Mouse (Mus musculus) common myeloid progenitor, adult 5-6 weeks (primary cell): ENCODE results near the gene Gm572. TPM values are rescaled to one million over a fixed set of nuclear protein-coding genes. Genes with fewer than 3 reads are reported as not detected.

Experiments used
- ATAC-seq: replicated peaks from 2 replicates; pipeline ENCODE4 v1.8.0; 2016; ENCODE audit warnings: low read depth, mild to moderate bottlenecking, moderate TSS enrichment, inconsistent platforms; ENCODE audit not compliant: poor library complexity, severe bottlenecking
- total RNA-seq: library from RNA; stranded (forward); fragments of 200-1000, 187-1606 nt; gene quantifications from 2 replicates; pipeline ENCODE4 v1.2.3, GENCODE M21; 2017

Gene Gm572
- total RNA-seq, 1 experiment from 2014 or later = not detected

GRCm38 (mm10) chr4:148623609-148624008 is 19.5 kb upstream of the Gm572 start:
- no peak for ATAC-seq

DNA sequence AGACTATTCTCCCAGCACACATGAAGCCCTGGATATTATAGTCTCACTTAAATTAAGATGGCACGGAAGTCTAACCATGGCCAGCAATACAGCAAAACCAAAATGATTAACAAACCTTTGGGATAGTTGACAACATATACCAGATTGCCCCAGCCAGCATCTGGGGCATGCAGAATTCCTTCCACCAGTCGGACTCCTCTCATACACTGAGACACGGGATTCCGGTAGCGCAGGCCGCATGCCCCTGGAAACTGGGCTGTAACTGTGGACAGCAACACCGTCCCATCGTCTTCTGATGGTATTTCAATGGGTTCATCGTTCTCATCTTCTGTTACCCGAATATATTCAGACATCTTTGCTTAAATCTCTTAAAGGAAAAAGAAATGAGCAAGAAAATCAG is 18.1 kb upstream of the Gm572 start:
- ATAC-seq = no peak

- peak; percentile 33 for ATAC-seq
These were observed 17.1 kb upstream of the Gm572 start for GRCm38 (mm10) chr4:148625756-148626622.

DNA sequence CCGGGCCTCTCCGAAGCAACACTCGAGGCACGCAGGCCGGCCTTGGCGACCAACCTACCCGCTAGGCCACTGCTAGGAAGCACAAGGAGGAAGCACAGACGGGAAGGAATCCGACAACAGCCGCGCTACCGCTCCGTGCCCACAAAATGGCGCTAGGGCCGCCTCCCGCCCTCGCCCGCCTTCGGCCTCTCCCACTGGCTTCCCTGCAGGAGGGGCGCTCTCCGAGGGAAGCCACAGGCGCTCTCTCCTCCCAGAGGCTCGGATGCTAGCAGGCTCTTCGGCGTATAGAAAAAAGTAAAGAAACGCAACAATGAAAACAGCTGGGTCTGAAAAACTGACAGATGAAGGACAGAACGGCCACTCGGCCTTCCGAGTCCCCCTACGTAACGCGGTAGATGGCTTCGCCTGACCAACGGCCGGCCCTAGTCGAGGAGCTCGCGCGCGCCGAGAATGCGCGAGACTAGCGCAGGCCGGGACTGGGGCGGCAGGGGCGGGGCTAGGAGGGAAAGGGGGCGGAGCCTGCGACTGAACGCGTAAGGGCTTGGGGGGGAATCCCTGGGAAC is 16.4 kb upstream of the Gm572 start, which contains the start of gene Tardbp:
Gene Tardbp (minus strand): TSS at position 397 of the 563 bp plus-strand sequence.
- peak; percentile 91 for ATAC-seq

DNA sequence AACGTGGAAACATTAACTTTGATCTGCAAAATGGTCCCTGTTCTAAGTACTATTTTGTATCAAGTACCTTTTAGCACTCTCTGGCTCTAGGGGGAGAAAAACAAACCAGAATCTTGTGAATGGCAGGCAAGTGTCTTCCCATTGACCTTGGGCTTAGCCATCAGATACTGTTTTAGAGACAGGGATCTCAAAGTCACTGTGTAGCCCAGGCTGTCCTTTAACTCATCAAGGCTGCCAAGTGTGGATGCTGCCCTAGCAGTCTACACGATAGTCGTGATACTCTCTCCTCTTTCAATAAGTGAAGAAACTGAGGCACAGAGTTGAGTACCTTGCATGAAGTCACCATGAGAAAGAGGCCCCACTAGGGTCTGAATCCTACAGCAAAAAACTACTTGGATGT is 15.9 kb upstream of the Gm572 start:
- ATAC-seq = no peak

- ATAC-seq = no peak; the same call in 1 of the 2 replicates
These were observed 11.0 kb upstream of the Gm572 start for GRCm38 (mm10) chr4:148632013-148632692.

DNA sequence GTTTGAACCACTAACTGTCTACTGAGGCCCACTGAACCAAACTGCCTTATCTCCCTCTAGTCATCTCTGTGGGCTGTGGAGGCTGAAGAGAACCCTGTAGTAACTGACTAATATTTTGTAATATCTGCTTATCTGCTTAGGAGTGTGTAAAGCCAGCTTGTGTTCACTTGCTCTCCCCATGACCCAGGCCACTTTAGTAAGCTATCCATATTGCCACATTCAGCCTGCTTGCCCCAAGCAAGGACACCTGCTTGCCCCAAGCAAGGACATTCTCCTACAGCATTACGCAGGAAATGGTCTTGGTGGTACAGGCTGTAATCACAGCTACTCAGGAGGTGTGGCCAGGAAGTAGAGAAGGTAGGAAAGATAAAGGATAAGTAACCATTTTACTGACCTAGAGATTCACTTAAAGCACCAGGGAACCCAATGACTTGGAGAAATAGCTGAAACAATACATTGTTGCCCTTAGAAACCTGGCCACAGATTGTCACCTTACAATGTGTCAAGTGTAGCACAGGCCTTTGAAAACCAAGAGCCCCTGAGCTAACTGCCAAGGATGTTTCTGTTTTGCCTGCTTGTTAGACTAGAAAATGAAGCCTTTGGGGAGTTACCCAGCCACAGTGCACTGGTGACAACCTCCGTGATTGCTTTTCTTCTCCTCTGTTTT is 9.6 kb upstream of the Gm572 start:
- peak; percentile 77 for ATAC-seq

GRCm38 (mm10) chr4:148635309-148635708 is 7.8 kb upstream of the Gm572 start:
- ATAC-seq = no peak

DNA sequence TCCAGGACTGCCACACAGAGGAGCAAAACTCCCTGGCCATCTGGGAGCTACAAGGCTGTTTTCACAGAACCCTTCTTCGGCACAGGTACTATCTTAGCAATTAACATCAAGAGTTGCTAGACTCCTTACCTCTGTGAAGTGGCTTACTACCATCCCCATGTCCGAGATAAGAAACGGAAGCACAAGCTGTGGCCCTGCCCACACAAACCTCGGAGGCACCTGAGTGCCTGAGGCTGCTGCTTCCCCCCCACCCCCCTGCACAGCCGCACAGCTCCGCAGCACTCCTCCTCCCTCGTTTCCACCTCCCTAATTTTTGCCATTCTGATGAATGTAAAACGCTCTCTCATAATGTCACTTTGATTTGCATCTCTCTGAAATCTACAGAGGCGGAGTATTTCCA is 4.8 kb upstream of the Gm572 start:
- no peak; the same call in 1 of the 2 replicates for ATAC-seq

DNA sequence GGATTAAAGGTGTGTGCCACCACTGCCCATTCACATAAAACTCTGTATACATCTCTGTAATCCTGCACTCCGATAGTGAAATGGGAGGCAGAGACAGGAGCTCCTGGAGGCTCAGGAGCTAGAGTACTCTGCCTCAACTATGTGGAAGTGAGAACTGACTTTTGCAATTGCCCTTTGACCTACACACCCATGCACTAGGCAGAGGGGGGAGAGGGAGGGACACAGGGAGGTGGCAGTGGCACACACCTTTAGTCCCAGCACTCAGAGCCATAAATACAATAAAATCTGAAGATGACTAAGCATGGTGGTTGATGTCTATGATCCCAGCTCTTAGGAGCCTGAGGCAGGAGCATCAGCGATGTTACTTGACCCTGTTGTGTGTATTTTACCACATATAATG is 3.7 kb upstream of the Gm572 start:
- ATAC-seq = no peak

DNA sequence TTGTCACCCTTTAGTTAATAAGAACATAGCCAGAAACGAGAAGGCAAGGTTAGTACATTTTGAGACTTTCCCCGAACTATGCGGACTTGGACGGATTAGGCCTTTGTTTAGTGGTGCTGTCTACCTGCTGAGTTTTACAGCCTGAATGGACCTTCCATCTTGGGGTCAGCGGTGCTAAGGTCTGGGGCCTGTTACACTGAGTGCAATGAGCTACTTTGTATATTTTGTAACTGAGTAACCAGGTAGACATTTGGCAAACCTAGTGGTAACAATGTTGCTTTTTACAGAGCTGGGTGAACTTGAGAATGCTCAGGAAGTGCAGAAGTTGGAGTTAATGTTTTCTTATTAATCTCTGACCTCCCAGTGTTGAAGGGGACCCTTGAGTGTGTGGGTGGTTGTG is 2.0 kb upstream of the Gm572 start:
- ATAC-seq = no peak

- ATAC-seq = peak; percentile 81
These were observed 1.0 kb downstream of the Gm572 start for GRCm38 (mm10) chr4:148644157-148644511.

GRCm38 (mm10) chr4:148644926-148645325 is 1.8 kb downstream of the Gm572 start:
- ATAC-seq = no peak

DNA sequence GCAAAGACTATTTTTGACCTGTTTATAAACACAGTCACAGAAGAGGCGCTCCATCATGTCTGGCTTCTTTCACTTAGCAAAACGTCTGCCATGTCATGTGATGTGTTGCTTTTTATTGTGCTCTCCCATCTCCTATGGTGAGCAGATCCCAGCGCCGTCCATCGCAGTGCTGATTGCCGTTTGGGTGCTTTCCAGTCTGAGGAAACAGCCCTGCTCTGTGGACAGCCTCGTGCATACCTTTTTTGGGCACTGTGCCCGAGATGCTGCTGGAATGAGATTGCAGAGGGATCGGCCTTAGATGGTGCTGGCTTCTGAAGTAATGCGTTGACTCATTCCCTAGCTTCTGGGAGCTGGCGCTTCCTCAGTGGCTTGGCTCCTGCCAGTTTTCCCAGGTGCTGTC is 3.5 kb downstream of the Gm572 start:
- no peak for ATAC-seq

- ATAC-seq = peak; percentile 29; the same call in 1 of the 2 replicates
These were observed 6.2 kb downstream of the Gm572 start for GRCm38 (mm10) chr4:148649309-148649708.

DNA sequence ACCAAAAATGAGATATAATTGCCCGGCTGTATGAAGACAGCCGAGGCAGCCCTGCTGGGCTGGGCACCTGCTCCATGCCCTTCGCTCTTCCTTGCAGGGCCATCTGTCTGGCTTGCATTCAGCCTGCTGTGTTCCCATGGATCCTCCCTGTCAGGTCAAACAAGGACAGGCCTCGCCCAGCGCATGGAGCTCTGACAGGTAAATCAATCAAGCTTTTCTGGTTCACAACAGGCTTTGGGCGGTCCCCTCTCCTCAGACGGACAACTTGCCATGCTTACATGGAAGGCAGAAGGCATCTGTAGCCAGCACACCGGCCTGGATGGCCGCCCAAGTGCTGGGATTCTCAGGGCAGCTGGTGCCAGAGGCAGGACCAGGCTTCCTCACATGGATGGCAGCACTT is 7.9 kb downstream of the Gm572 start:
- ATAC-seq = no peak

DNA sequence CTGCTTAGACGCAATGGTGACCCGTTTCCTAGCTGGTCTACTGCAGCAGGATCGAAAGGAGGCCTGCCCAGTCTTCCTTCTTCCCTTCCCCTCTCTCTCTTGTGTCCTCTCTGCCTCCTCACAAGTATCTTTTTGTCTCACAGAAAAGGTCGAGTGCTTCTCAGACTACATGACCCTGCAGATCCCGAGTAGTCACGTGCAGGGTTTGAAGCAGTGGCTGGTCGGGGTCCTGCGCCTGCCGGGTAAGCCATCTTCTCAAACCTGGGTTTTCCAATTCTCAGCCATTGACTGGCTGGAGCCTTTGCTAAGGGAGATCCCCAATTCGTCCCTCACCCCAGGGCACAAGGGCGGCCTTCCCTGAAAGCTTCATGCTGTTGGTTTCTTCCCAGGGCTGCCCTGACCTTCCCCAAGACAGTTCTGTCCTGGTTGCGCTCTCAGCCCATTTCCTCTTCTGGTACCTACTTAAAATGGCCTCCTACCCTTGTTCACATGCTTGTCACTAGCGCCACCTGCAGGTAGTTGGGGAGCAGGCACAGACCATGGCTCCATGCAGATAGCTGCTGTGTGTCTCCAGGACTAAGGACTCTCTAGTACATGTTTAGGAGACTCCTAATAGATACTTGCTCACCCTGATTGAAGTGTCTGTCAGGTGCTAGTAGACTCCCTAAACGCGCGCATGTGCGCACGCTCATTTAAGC is 11.7 kb downstream of the Gm572 start:
- ATAC-seq = peak; percentile 62; the same call in 1 of the 2 replicates

DNA sequence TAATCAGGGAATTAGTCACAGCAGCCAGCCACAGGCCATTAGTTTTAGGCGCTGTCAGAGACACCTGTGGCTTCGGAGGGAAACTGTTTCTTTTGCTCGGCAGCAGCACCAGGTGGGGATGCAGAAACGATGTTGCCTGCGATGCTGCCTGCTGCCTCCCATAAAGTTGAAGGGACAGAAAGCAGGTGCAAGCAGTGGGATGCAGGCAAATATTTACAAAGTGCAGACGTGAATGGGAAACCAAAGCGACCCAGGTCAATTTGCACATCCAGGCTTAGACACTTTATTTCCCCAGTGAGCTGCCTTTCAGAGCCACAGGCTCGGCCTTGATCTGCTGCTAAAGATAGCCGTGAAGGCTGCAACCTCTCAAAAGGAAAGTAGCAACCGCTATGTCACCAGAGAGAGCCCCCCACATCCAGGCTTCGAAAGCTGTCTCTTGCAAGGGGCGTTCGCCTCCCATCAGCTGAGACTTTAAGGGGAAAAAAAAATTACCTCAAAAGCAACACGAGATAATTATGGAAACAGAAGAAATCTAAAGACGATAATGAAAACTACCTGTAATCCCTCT is 13.7 kb downstream of the Gm572 start:
- ATAC-seq = no peak

GRCm38 (mm10) chr4:148657776-148658175 is 14.7 kb downstream of the Gm572 start:
- 0 out of 2 replicates have a peak, but pooled peaks have one; percentile 20 for ATAC-seq

DNA sequence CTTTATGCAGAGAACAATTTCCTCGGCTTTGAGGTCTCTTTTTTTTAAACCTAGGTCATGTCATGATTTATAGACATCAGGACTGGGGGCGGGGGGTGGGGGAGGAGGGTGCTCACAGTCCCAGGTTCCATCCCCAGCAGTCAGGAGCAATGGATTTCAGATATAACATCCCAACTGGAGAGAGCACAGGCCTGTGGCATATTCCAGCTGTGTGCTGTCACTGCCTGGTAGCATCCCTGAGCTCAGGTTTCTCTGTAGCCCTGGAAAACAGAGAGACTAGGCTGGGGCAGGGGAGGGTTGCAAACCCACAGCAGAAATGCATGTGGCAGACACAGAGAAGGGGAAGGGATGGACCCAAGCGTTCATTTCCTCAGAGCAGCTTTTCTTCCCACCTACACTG is 17.1 kb downstream of the Gm572 start:
- ATAC-seq = no peak
